Mouse (Mus musculus): ENCODE measurements around the gene Slc22a15.
A peak's percentile ranks its signal among the peaks of the same experiment; 100 is the strongest.

The Slc22a15 gene

DNA sequence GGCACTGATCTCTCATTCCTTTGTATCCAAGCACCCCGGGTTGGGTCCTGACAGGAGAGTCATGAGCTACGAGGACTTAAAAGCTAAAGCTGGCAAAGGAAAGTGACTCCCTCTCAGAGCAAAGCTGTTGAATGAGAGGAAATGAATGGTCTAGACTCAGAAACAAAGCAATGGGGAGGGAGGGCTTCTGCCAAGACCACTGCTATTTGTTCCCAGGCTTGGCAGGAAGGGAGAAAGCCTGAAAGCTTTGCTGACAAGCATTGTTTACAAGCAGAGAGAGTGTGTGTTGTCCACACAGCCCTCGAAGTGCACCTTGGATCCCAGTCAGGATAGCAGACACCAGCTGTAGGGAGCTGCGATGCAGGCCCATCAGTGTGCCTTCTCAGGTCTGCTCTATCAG is 117.3 kb downstream of the Slc22a15 start:
- no peak for DNase-seq

DNA sequence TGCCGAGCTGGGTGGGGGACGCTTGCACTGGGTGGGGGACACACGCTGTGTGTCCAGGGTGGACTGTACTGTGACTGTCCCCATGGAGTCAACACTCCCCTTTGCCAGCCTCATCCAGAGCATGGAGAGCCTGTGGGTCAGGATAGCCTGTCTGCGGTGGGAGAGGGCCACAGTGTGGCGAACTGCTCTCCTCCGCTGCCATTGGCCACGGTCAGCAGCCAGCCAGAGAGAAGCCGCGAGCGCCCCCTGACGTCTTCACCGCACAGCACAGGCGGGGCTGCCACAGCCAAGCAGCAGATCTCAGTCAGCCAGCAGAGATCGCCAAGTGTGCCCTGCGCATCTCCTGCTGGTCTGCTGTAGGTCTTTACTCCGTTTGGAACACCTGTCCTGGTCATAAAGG is 118.1 kb downstream of the Slc22a15 start:
- peak; percentile 83 to 89 for DNase-seq
